Mouse (Mus musculus): ENCODE measurements around the gene Gatad2b. TPM values are rescaled to one million over a fixed set of nuclear protein-coding genes. Genes with fewer than 3 reads are reported as not detected.

Gatad2b gene
- polyA plus RNA-seq, 1 experiment from 2014 or later, result 13.7 TPM

DNA sequence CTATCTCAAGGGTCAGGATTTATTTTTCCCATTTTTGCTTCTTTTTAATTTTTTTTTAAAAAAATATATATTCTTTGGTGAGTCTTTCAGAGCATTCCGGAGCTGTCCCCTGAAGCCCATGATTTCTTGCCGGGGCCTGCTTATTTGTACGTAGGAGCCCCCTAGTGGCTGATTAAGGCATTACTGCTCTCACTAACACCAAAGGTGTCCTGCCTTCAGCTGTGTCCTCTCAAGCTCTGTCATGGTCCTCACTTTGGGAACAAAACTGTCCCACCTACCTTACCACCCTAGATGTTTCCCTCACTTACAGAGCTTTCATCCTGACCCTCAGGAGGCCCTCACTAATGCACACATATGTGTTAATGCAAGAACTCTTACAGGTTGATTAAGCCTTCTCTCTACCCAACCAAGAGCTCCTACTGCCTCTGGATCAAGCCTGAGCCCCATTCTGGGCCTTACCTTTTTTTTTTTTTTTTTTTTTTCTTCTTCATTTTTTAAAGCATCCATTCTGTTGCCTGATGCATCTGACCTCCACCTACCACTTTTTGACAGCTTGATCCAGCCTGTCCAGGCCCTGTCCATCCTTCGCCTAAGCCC lies 80.6 kb downstream of the Gatad2b start:
- Histone ChIP-seq H3K4me3 (no peak overlapping the region), H3K27ac (replicated peaks) (no peak overlapping the region), H3K4me1 (replicated peaks) (peaks cover 16% of the 10 kb centered on the region), H3K27me3 (no peaks in the 10 kb centered on the region), H3K9ac (no peak overlapping the region), H3K4me2 (no peak overlapping the region), H3K9me3 (no peaks in the 10 kb centered on the region), H3K36me3 (no peaks in the 10 kb centered on the region)
- peak; percentile 61 for ATAC-seq (ENCODE audit: low read depth)
- 28% methylated on average over 4 of the region's 4 CpGs for WGBS

DNA sequence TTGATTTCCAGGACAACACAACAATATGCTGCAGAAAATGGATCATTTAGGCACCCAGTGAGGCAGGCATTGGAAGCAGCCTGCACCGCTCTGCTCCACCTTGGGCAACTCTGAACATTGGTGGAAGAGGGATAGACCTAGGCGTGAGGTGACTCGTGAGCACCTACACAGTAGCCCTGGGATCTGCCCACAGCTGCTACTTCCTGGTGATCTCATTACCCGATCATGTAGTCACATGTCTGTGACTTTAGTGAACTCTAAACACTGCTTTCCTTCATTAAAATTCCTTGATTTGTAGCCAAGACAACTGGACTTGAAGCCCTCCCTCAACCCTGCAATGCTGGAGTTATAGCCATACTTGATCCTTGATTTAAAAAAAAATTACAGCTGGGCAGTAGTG lies 81.4 kb downstream of the Gatad2b start:
- Histone ChIP-seq H3K9ac (no peak overlapping the region), H3K27me3 (no peaks in the 10 kb centered on the region), H3K4me3 (no peak overlapping the region), H3K4me2 (no peak overlapping the region), H3K27ac (replicated peaks) (no peak overlapping the region), H3K9me3 (no peaks in the 10 kb centered on the region), H3K36me3 (no peaks in the 10 kb centered on the region), H3K4me1 (replicated peaks) (peaks cover 12% of the 10 kb centered on the region)
- no peak for ATAC-seq (ENCODE audit: low read depth)
- WGBS, result 85% methylated on average over 4 of the region's 4 CpGs

DNA sequence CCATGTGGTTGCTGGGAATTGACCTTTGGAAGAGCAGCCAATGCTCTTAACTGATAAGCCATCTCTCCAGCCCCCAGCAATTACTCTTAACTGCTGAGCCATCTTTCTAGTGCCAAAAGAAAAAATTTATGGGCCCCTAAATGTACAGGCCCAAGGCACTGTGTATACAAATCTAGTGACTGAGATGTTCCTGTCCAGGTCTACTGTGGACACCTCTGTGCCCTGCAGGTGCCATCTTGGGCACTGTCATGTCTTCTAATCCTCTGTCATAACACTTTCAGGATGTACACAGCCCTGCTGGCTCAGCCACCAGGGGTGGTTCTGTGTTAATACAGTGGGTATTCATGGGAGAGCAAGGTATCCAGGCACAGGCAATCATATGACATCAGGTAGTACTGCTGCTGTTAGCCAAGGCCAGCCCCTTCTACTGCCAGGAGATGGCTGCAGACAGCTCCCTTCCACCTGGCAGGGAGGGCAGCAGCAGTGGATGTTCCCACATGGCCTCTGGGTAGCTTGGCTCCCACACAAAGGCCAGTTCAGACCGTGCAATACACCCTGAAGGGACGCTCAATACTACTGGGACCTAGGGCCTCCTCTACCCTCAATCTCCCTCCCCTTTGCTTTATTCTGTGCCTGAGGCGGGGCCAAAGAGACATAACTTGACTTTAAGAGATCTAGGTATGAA lies 82.7 kb downstream of the Gatad2b start:
- Histone ChIP-seq H3K27me3 (no peaks in the 10 kb centered on the region), H3K27ac (replicated peaks) (peak overlapping the region; percentile 54; the same call in 1 of the 2 replicates), H3K9ac (peak overlapping the region; percentile 47), H3K36me3 (no peaks in the 10 kb centered on the region), H3K4me2 (no peak overlapping the region), H3K4me3 (no peak overlapping the region), H3K9me3 (no peaks in the 10 kb centered on the region), H3K4me1 (replicated peaks) (peaks cover 12% of the 10 kb centered on the region)
- WGBS, result 18% methylated on average over 3 of the region's 3 CpGs
- ATAC-seq (ENCODE audit: low read depth), result peak; percentile 3; the same call in 1 of the 2 replicates

DNA sequence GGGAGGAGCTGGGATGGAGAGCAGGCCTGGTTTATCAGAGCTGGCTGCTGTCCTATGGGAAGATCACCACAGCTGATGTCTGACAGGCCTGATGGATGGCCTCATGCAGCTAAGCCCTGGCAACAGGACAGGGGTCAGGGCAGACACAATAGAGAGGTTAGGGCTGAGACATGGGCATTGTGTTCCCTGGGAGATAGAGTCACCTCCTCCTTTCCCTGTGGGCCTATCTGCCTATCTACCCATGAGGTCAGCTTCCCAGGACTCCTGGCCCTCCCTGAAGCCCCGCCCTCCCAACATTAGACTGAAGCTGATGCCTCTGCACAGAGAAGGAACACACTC lies 83.2 kb downstream of the Gatad2b start:
- 47% methylated on average over 1 of the region's 1 CpGs for WGBS
- no peaks in the 10 kb centered on the region for H3K36me3 ChIP-seq
- peaks cover 12% of the 10 kb centered on the region for H3K4me1 ChIP-seq (replicated peaks)
- no peaks in the 10 kb centered on the region for H3K27me3 ChIP-seq
- peak; percentile 24; the same call in 1 of the 2 replicates for ATAC-seq (ENCODE audit: low read depth)
- H3K9me3 ChIP-seq, result no peaks in the 10 kb centered on the region
- no peak overlapping the region for H3K4me3 ChIP-seq
- peak overlapping the region; percentile 54; the same call in 1 of the 2 replicates for H3K27ac ChIP-seq (replicated peaks)
- H3K9ac ChIP-seq, result peak overlapping the region; percentile 47
- no peak overlapping the region for H3K4me2 ChIP-seq

DNA sequence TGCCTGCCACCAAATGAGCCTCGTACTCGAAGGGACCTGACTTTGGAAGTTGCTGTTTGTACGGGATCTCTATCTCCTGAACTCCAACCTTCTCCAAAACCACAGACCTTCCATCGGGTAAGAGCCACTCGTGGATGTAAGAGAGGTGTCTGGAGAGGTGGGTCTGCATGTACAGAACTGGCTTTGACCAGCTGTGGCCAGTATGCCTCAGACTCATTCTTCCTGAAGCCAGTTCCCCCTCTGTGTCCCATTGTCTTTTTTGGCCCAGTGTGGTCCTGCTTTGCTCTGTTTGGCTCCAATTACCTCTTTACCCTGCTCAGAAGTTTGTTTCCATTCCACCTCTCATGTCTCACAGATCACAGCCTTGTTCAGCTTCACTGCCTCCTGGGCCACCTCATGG lies 85.5 kb downstream of the Gatad2b start:
- Histone ChIP-seq H3K4me3 (no peak overlapping the region), H3K4me1 (replicated peaks) (peaks cover 12% of the 10 kb centered on the region), H3K36me3 (no peaks in the 10 kb centered on the region; the same call in 1 of the 2 replicates), H3K27ac (replicated peaks) (no peak overlapping the region), H3K27me3 (no peaks in the 10 kb centered on the region), H3K9ac (no peak overlapping the region), H3K9me3 (no peaks in the 10 kb centered on the region), H3K4me2 (no peak overlapping the region)
- ATAC-seq (ENCODE audit: low read depth), result no peak
- whole genome bisulfite sequencing, result 91% methylated on average over 5 of the region's 5 CpGs

DNA sequence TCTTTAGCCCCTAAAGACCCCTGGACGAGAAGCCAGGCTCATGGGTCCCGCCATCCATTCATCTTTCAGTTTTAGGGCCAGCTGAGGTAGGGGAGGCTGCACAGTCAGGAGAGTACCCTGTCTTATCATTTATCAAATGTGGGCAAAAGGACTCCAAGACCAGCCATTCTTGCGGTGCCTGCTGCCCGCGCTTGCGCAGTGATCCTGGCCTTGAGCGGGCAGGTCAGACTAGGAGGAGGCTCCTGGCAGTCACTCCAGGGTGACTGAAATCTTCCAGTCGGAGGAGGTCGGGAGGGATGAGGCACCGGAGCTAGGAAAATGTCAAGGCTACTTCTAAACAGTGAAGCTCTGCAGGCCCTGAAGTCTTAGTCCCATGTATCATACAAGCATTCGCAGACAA lies 88.7 kb downstream of the Gatad2b start:
- no peak overlapping the region for H3K4me2 ChIP-seq
- WGBS, result 79% methylated on average over 11 of the region's 11 CpGs

DNA sequence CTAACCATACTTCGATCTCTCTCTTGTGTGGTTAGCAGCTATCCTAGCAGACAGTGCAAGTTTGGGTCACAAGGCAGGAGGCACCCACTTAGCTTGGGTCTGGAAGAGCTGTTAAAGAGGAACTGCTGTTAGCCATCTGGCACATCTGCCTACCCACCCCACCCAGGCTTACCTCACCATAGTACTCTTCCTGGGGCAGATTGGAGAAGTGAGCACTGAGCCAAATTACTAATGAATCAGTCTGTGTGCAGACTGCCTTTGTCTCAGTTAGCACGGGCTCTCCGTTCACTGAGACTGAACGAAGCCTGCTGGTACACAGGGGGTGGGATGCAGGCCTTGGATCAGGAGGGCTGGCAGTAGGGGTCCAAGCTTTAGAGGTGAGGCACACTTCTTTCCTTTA lies 90.7 kb downstream of the Gatad2b start:
- ATAC-seq (ENCODE audit: low read depth), result peak; percentile 55

More for the DNA sequence above, 88.7 kb downstream of the Gatad2b start:
- Histone ChIP-seq H3K27ac (replicated peaks) (no peak overlapping the region), H3K9ac (no peak overlapping the region), H3K4me1 (replicated peaks) (peaks cover 1% of the 10 kb centered on the region), H3K36me3 (peaks cover 19% of the 10 kb centered on the region), H3K4me3 (no peak overlapping the region), H3K27me3 (no peaks in the 10 kb centered on the region), H3K9me3 (no peaks in the 10 kb centered on the region)
- no peak for ATAC-seq (ENCODE audit: low read depth)

DNA sequence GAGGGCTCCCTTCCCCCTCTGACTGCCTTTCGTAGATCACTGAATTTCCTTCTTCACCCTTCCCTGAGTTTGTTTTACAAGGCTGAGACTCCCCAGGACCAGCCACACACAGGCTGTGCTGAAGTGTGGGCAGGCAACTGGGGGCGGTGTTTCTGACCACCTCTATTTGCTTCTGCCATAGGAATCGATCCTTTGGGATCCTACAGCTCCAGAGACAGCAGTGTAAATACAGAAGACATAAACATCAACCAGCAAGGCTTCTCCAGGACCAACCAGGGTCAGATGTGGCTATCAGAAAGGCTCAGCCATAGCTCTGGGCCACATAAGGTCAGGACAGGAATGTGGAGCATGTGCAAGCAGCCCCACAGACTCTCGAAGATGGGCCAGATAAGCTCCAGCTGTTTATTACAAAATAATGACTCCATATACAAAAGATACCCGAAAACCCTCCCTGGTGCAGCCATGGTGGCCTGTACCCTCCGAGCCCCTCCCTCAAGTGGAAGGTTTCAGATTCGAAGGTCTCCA lies 91.9 kb downstream of the Gatad2b start:
- no peak overlapping the region for H3K4me2 ChIP-seq
- H3K9me3 ChIP-seq, result no peaks in the 10 kb centered on the region
- 78% methylated on average over 7 of the region's 7 CpGs for WGBS
- no peak overlapping the region for H3K4me3 ChIP-seq
- H3K27me3 ChIP-seq, result no peaks in the 10 kb centered on the region
- H3K36me3 ChIP-seq, result peaks cover 23% of the 10 kb centered on the region
- H3K9ac ChIP-seq, result no peak overlapping the region
- H3K27ac ChIP-seq (replicated peaks), result peak overlapping the region; percentile 28; the same call in 1 of the 2 replicates
- ATAC-seq (ENCODE audit: low read depth), result no peak
- peaks cover 32% of the 10 kb centered on the region for H3K4me1 ChIP-seq (replicated peaks)

More for the DNA sequence above, 90.7 kb downstream of the Gatad2b start:
- no peaks in the 10 kb centered on the region for H3K9me3 ChIP-seq
- no peak overlapping the region for H3K9ac ChIP-seq
- 61% methylated on average over 4 of the region's 4 CpGs for WGBS
- peaks cover 21% of the 10 kb centered on the region for H3K4me1 ChIP-seq (replicated peaks)
- no peak overlapping the region for H3K4me2 ChIP-seq
- no peak overlapping the region for H3K4me3 ChIP-seq
- H3K27ac ChIP-seq (replicated peaks), result peak overlapping the region; percentile 74
- H3K27me3 ChIP-seq, result no peaks in the 10 kb centered on the region
- H3K36me3 ChIP-seq, result peaks cover 23% of the 10 kb centered on the region

DNA sequence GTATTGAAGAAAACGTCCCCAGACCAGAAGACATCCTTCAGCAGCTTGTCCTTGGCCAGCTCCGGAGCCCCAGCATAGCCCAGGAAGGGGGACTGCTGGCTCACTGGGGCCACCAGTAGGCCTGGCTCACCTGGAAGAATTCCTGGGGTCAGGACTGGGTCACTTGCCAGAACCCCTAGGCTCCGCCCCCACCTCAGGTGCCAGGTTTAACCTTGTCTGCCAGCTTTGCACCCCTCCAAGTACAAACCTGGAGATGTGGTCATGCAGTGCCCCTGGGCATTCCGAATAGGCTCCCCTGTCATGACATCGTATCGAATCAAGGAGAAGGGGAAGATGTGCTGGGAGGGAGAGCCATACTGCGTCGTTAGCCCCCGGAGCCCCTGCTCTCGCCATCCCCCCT lies 93.8 kb downstream of the Gatad2b start:
- H3K27ac ChIP-seq (replicated peaks), result no peak overlapping the region
- WGBS, result 89% methylated on average over 10 of the region's 10 CpGs
- peak overlapping the region; percentile 73; the same call in 1 of the 2 replicates for H3K4me3 ChIP-seq
- H3K9me3 ChIP-seq, result no peaks in the 10 kb centered on the region
- peak overlapping the region; percentile 96 for H3K4me2 ChIP-seq
- peaks cover 35% of the 10 kb centered on the region for H3K36me3 ChIP-seq
- peaks cover 45% of the 10 kb centered on the region for H3K4me1 ChIP-seq (replicated peaks)
- H3K27me3 ChIP-seq, result no peaks in the 10 kb centered on the region
- peak overlapping the region; percentile 95; the same call in 1 of the 2 replicates for H3K9ac ChIP-seq
- ATAC-seq (ENCODE audit: low read depth), result no peak

DNA sequence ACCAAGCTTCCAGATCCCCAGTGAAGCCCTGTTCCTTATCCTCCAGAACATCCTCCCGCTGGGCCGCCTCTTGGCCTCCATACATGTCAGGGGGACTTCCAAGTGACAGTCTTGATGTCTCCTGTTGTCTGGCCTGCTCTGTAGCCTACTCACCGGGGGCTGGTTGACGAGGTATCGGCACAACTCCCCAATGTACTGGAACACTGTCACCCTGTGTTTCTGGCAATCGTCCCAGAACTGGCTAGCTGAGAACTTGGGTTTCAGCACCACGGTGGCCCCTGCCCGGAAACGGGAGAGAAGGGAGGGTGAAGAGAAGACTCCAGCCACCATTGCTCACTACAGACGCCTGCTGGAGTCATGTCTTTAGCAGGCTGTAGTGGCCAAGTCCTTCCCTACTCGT lies 94.5 kb downstream of the Gatad2b start:
- H3K27me3 ChIP-seq, result no peaks in the 10 kb centered on the region
- WGBS, result 67% methylated on average over 11 of the region's 11 CpGs
- H3K4me2 ChIP-seq, result peak overlapping the region; percentile 96
- H3K36me3 ChIP-seq, result peaks cover 42% of the 10 kb centered on the region
- peaks cover 45% of the 10 kb centered on the region for H3K4me1 ChIP-seq (replicated peaks)
- no peak overlapping the region for H3K27ac ChIP-seq (replicated peaks)
- peak overlapping the region; percentile 73 for H3K4me3 ChIP-seq
- no peak for ATAC-seq (ENCODE audit: low read depth)
- H3K9ac ChIP-seq, result peak overlapping the region; percentile 95
- no peaks in the 10 kb centered on the region for H3K9me3 ChIP-seq

DNA sequence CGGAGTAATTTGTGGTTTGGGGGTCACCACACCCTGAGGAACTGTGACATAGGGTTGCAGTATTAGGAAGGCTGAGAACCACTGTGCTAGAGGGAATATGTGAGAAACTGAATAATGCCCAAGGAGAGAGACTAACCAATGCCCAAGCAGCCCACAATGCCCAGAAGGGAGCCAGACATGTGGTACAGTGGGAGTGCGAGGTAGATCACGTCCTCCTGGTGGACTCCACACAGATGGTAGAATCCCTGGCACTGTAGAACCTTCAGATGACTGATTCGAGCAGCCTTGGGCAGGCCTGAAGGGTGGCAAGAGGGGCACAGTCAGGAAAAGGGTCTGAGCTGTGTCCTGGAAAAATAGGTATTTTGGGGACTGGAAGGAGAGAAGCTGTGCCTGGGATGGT lies 95.2 kb downstream of the Gatad2b start:
- peaks cover 45% of the 10 kb centered on the region for H3K4me1 ChIP-seq (replicated peaks)
- no peak for ATAC-seq (ENCODE audit: low read depth)
- H3K27ac ChIP-seq (replicated peaks), result no peak overlapping the region
- no peaks in the 10 kb centered on the region for H3K9me3 ChIP-seq
- peak overlapping the region; percentile 95 for H3K9ac ChIP-seq
- H3K4me3 ChIP-seq, result peak overlapping the region; percentile 73
- peak overlapping the region; percentile 96 for H3K4me2 ChIP-seq
- no peaks in the 10 kb centered on the region for H3K27me3 ChIP-seq
- 73% methylated on average over 4 of the region's 4 CpGs for WGBS
- H3K36me3 ChIP-seq, result peaks cover 49% of the 10 kb centered on the region

DNA sequence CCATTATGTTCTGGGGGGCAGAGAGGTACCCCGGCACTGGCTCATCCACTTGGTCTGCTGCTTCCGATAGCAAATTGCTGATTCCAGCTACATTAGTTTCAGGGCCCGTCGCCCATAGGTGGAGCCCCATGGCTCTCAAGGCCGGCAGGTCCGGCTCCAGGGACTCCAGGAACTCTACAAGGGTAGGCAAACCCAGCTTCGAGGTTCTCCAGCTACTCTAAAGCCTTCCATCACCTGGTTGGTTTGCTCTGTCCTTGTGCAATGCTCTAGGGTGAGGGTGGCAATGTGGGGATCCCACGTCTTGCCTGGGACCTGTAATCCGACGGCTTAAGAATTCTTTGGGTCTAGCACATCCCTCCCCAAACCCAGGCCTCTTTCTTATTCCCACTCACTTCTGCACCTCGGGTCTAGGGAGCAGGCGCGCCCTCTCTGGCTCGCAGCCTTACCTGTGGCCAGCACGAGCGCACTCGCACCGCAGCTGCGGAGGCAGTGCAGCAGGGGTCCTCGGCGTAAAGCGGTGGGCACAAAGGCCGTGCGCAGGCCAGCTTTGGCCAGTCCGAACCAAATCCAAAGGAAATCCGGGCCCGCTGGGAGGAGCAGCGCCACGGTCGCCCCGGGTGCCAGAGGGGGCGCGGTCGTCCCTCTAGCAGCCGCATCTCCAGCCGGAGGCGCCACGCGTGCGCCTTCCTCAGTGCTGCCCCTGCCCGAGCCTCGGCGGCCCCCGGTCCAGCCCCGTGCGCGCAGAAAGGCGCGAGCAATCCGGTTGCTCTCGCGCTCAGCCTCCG lies 95.9 kb downstream of the Gatad2b start:
- Histone ChIP-seq H3K9ac (peak overlapping the region; percentile 95), H3K27me3 (no peaks in the 10 kb centered on the region), H3K27ac (replicated peaks) (peak overlapping the region; percentile 97), H3K4me2 (peak overlapping the region; percentile 96), H3K36me3 (peaks cover 56% of the 10 kb centered on the region), H3K4me3 (peak overlapping the region; percentile 73), H3K9me3 (no peaks in the 10 kb centered on the region), H3K4me1 (replicated peaks) (peaks cover 45% of the 10 kb centered on the region)
- ATAC-seq (ENCODE audit: low read depth), result peak; percentile 78
- WGBS, result 4% methylated on average over 53 of the region's 53 CpGs
